Mouse (Mus musculus) CH12.LX (cell line): Measurements from ENCODE around the gene Fam193a.

ENCODE experiments used
- CHD2 ChIP-seq: IDR thresholded peaks from 2 replicates; pipeline ENCODE4 v1.6.1; 2011; ENCODE audit warnings: low read length, improper control_type of control experiment
- CTCF ChIP-seq, 2 experiments: IDR thresholded peaks in 1 of 2; conservative IDR thresholded peaks in 1 of 2; 2 replicates each; pipeline ENCODE4 v1.5.1; 2011 to 2012; ENCODE audit warnings: low read depth in 2 of 2, low read length in 2 of 2, improper control_type of control experiment in 1 of 2, inconsistent platforms in 1 of 2, mild to moderate bottlenecking in 1 of 2, moderate library complexity in 1 of 2
- EP300 ChIP-seq: IDR thresholded peaks from 2 replicates; pipeline ENCODE4 v1.6.1; 2011; ENCODE audit warnings: low read length, improper control_type of control experiment
- KAT2A ChIP-seq: IDR thresholded peaks from 2 replicates; pipeline ENCODE4 v1.6.1; 2012; ENCODE audit warnings: low read length, improper control_type of control experiment, inconsistent platforms; ENCODE audit not compliant: insufficient replicate concordance
- MAFK ChIP-seq: IDR thresholded peaks from 2 replicates; pipeline ENCODE4 v1.6.1; 2011; ENCODE audit warnings: low read length, improper control_type of control experiment; ENCODE audit not compliant: insufficient replicate concordance
- MAZ ChIP-seq: IDR thresholded peaks from 2 replicates; pipeline ENCODE4 v1.6.1; 2012; ENCODE audit warnings: low read depth, mild to moderate bottlenecking, inconsistent platforms, low read length, improper control_type of control experiment, moderate library complexity
- MXI1 ChIP-seq: IDR thresholded peaks from 2 replicates; pipeline ENCODE4 v1.6.1; 2011; ENCODE audit warnings: mild to moderate bottlenecking, low read depth, low read length, improper control_type of control experiment
- POLR2A ChIP-seq: IDR thresholded peaks from 2 replicates; pipeline ENCODE4 v1.6.1; 2011; ENCODE audit warnings: low read depth, mild to moderate bottlenecking, improper control_type of control experiment, low read length
- RAD21 ChIP-seq: IDR thresholded peaks from 2 replicates; pipeline ENCODE4 v1.6.1; 2011; ENCODE audit warnings: low read depth, mild to moderate bottlenecking, low read length, improper control_type of control experiment, moderate library complexity
- SMC3 ChIP-seq: IDR thresholded peaks from 2 replicates; pipeline ENCODE4 v1.6.1; 2011; ENCODE audit warnings: low read depth, low read length, improper control_type of control experiment
- USF1 ChIP-seq: IDR thresholded peaks from 2 replicates; pipeline ENCODE4 v1.6.1; 2014; ENCODE audit warnings: low read depth, mild to moderate bottlenecking, inconsistent platforms, low read length, improper control_type of control experiment
- USF2 ChIP-seq: conservative IDR thresholded peaks from 2 replicates; pipeline ENCODE4 v1.6.1; 2011; ENCODE audit warnings: low read depth, low read length, improper control_type of control experiment
- ZC3H11A ChIP-seq: IDR thresholded peaks from 2 replicates; pipeline ENCODE4 v1.6.1; 2012; ENCODE audit warnings: low read depth, mild to moderate bottlenecking, inconsistent platforms, low read length, improper control_type of control experiment

GRCm38 (mm10) chr5:34458994-34459393, 89.3 kb downstream of the Fam193a start:
- TF ChIP-seq POLR2A (no peak), CHD2 (no peak), RAD21 (no peak), MAFK (no peak), MXI1 (no peak), KAT2A (no peak), CTCF (conservative IDR thresholded peaks at IDR 0.05 in 1 of 2, IDR thresholded peaks at IDR 0.05 in 1 of 2; ENCODE audit: low read depth in 2 of 2, low read length in 2 of 2) (no peak), SMC3 (no peak), ZC3H11A (no peak), EP300 (no peak), USF1 (no peak), USF2 (no peak), MAZ (no peak)
